Mouse (Mus musculus) spleen, adult 2 months (tissue): ENCODE results near the gene Car5a.

Experiments
- CTCF ChIP-seq: fragments of 200-500 bp; IDR thresholded peaks from 2 replicates; pipeline ENCODE4 v1.5.1; 2011; ENCODE audit warnings: mild to moderate bottlenecking, inconsistent platforms; ENCODE audit not compliant: insufficient read depth, insufficient read length, insufficient replicate concordance; ENCODE audit errors: extremely low read depth
- POLR2A ChIP-seq: fragments of 200-500 bp; IDR thresholded peaks from 2 replicates; pipeline ENCODE4 v1.6.1; 2011; ENCODE audit warnings: low read depth, low read length, inconsistent platforms

DNA sequence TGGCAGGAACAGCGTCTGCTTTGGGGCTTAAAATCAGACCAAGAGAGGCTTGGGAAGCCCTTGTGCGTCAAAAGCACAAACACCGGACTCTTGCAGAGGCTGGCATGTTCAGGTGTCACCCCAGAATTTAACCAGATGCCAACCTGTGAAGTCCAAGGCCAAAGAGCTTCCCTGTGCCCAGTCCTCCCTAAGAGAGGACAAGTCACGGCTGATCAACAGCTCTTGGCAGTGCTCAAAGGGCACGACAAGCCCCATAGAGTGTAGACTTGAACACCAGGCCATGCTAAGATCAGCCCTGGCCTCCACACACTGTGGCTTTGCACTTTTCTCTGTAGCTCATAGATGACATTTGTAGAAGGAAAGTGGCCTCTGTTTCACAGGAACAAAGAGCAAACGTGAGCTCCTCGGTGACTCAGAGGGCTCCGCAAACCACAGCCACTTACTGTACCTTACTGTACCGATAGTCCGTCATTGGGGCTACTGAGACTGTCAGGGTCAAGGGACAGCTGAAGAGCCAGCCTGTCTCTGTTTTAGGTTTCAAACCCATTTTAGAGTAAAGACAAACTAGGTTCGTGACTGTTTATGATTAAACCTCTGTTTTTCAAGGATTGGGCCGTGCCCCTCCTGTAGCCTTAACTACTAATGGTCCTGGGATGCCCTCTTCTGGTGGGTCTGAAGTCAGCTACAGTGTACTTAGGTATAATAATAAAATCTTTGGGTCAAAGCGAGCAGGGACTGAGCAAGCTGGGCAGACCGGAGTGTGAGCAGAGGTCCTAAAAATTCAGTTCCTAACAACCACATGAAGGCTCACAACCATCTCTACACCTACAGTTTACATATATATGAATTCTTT lies 11.8 kb downstream of the Car5a start:
- TF ChIP-seq CTCF (no peak), POLR2A (no peak)
